Mouse (Mus musculus): ENCODE results near the gene Gje1.

The Gje1 gene

DNA sequence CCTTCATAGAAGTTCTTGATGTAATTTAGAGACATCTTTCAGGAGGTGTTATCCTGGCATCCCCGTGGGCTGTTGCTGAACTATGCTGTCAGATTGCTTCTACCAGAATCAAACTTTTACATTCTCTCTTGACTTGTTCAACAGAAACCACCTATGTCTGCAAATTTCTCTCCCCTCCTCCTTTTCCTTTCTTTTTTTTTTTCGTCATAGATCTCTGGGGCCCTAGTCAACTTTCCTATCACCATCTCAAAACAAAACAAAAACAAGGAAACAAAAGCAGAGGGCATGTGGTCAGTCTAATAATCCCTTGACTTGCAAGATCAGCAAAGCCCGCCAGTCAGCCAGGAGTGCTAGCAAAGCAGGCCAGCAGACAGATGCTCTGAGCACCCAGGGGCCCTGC, at the start of gene Gje1:
TSS of gene Gje1 (minus strand) at position 101 of the 400 bp plus-strand sequence.
- no peak for DNase-seq

DNA sequence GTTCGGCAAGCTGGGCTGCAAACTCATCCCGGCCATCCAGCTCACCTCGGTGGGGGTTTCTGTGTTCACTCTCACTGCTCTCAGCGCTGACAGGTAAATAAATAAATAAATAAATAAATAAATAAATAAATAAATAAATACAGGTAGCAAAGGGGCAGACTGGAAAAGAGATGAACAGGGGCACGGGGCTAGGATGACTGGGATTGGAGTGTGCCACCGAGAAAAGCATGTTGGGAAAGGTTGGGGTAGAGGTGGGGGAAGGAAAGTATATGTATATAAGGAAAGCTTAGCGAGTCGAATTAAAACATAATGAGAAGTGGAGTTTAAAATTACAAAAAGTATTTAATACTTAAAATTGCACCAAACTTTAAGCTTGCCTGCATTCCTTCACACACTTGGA, 42.6 kb upstream of the Gje1 start:
- DNase-seq = no peak

DNA sequence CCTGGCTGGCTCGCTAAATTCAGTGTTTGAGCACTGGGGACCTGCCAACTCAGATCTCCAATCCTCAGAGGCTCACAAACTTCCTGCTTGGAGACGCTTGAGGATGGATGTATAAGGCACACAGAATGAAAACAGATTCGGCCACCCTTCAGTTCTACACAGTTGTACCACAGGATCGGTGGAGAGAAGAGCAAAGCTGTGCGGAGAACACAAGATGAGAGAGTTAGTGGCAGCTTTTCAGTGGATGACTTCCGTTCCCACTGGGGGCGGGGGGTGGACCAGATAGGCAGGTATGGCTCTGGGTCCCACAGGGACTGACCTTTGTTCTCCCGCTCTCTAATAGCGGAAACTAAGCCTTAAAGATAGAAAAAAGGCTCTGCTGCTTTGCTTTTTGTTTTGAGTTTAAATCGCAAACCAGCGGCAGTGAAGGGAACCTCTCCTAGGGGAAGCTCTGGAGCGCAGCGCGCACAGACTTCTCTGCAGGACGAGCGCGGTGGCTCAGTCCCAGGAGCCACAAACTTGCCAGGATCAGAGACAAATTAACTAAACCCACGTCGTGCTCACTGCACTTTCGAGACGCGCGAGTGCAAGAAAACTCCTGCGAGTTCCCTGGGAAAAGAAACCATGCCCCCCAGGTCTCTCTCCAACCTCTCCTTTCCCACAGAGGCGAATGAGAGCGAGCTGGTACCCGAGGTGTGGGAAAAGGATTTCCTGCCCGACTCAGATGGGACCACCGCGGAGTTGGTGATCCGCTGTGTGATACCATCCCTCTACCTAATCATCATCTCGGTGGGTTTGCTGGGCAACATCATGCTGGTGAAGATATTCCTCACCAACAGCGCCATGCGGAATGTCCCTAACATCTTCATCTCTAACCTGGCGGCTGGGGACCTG, 41.9 kb upstream of the Gje1 start:
- no peak for DNase-seq

DNA sequence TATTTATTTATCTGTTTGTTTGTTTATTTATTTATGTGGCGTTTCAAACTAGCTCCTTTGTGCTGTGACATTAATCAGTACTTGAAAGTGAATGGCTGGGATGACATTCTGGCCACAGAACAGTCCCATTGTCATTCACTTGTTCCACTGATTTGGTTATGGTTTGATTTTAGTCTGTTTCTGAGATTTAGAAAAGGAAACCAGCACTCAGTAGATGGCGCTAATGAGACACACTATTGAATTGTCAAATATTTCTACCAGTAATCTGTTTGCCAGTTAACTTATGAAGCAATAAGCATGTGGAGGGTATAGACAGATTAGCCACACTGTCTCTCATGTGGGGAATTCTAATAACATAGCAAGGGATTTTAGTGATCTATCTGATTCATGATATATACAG, 16.3 kb upstream of the Gje1 start:
- peak; percentile 12 to 14 for DNase-seq

DNA sequence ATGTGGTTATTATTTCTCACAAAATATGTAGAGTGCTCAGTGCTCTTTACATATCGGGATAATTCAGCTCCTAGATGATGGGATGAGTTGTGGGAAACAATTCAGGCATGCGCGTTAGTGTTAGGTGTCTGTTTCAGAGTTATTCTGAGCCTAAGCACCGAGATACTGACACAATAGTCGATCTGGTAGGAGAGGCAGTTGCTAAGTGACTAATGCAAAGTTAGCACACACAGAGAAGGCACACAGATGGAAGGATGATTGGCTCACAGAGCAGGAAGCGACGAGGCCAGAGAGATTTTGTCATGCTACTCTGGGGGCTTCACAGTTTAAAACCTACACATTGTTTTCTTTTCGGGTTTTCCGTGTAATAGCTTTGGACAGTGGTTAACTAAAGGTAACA, 7.7 kb upstream of the Gje1 start:
- no peak for DNase-seq

DNA sequence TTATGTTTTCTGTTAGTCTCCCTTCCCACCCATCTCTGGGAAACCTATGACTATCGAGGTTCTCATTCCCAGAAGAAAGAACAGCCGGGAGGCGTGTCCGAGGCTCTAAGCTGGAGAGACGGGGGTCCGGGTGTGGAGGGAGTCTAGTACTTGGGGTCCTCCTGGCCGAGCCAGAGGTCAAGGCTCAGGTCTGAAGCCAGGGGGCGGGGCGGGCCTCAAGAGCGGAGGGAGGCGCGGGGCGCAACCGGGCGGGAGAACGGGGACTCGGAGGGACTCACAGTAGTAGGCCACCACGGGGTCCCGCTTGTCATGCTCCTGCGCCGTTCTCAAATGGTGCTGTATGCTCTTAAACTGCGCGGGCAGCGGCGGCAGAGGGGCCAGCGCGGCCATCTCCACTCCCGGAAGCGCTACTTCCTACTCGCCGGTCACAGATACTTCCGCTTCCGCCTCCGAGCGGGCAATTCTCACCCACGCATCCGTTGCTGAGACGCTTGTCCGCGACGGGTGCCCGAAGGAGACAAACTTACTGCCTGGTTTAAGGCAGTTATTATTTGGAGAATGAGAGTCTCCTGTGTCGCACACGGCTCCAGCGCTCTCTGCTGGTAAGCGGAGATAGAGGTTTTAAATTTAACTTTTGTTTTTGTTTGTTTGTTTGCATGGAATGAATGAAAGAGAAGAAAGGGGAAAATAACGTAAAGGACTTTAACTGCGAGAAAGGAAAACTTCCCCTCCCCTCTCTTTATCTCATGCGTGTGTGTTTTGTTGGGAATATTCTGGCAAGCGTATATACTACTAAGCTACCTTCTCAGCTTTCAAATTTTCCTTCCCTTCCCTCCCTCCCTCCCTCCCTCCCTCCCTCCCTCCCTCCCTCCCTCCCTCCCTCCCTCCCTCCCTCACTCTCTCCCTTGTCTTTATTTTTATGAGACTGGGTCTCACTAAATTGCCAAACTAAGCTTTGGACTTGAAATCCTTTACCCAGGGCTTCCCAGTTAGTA, 12.6 kb downstream of the Gje1 start, which contains the start of the genes Vta1 and Nmbr:
TSS of gene Vta1 (minus strand) at position 489 of the 995 bp plus-strand sequence.
TSS of gene Nmbr (plus strand) at position 520 of the 995 bp plus-strand sequence.
- DNase-seq = peak; percentile 99

DNA sequence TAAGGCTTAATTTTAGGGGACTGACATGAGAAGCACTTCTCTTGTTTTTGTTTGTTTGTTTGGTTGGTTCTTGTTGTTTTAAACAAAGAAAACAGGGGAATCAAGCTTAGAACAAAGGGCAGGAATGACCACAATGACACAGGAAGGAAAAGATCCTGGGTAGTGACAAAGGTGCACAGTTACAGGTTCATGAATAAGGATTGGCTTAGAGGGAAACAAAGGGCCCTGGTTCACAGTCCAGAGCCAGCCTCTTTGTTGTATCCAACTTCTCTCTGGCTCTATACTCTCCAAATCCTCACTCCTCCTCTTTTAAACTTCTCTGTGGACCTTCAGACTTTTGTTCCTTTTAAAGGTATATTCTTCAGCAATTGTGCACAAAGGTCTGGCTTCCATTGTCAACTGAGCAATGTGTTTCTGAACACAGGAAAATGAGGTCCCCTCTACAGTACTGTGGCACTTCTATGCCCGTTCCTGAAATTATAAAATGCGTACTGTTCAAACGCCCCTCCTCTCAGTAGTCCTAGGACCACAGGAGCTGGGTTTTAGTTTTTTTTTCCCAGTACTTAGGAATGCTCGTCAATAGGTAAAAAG, 14.1 kb downstream of the Gje1 start:
- no peak for DNase-seq

DNA sequence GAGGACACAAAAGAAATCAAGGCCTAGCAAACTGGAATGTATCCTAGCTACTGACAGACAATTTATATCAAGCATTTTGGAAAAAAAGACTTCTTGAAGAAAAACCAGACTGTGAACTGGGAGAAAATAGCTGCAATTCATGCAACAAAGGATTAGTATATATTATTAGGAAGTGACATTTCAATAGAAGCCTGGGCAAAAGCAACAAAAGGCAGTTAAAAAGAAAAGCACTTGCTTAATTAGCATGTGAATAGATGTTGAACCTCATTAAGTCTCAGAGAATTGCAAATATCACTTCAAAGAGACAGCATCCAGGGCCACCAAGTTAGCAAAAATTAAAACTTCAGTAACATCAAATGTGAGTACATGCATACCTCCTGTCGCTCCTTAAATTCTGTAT, 14.8 kb downstream of the Gje1 start:
- DNase-seq = no peak

DNA sequence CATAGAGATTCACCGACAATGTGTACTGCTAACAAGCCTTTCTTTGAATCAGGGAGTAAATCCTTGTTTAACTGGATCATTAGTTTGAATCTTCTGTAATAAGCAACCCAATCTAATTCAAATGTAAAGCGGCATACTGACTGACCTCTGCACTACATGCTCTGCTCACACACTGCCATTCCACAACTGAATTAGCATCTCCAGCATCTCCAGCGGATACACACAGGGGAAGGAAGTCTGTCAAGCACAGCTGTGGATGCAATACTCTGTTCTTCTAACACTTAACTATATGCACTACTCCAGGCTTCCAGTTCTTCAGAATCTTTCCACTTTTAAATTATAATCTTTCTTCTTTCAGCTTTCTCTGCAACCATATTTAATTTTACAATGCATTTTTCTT, 27.7 kb downstream of the Gje1 start:
- DNase-seq = no peak

DNA sequence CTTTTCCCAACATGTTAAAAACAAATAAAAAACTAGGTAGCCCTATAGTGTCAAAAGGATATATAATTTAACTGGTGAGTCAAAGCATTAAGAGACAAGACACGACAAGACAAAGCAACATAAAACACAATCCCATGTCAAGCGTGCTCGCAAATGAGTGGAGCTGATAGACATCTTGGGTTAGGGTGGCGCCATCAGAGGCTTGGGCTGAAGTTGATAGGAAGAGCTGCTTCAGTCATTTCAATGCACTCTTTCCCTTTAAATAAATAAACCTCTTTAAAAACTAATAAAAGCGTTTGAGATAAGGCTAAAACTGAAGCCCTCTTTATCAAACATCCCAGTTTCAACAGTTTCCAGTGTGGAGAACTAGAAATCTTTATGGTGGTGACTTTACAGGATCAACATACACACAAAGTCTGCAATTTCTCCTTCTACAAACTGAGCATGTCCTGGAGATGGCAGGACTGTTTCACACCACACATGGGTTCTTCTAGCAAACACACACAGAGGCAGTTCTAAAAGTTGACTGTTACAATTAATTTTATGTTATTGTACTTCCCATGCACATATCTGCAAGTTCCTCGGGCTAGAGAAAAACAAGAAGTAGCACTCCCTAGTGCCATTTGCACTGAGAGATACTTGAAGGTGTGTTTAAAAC, 29.1 kb downstream of the Gje1 start:
- no peak for DNase-seq

DNA sequence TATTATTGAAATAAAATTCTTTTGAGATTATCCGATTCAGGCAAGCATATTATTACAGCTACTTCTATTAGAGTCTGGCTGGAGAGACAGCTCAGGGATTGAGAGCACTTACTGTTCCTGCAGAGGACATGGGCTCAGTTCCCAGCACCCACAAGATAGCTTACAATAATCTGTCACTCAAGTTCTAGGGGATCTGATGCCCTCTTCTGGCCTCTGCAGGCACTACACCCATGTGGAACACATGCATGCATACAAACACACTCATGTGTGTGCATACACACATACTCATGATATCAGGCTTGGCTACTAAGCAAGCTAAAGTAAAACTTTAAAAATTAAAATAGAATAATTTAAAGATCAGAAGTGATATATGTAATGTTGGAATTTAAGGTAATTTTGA, 32.4 kb downstream of the Gje1 start:
- no peak for DNase-seq

DNA sequence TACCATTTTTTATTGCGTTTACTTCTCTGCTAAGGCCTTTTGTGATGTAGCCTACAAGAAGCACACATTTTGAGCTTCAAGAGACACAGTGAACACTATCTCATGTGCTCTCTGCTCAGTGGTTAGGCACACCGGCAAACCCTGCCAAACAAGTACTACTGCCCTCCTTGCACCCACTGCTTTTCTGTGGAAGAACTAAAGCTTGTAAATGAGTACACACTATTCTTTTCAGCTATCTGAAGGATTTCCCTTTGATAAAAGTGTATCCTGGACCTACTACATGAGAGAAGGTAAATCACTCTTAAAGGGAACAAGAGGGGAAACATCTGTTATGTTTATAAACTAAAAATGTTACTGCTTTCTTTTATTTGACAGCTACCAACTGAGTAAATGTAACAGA, 51.9 kb downstream of the Gje1 start:
- DNase-seq = no peak

Measured in cerebellum, adult 18-20 months (tissue).